Mouse (Mus musculus) cortical plate, adult 2 months (tissue): ENCODE measurements around the gene Mettl17. TPM values are rescaled to one million over a fixed set of nuclear protein-coding genes. Genes with fewer than 3 reads are reported as not detected.
"Not testable (repeated sequence)": the region's sequence is repeated elsewhere in the genome, so short reads cannot be mapped to it uniquely, and the experiment has no call there.

Experiments
- H3K27ac ChIP-seq: fragments of 200-500 bp; 2 replicates; pipeline ENCODE4 v1.5.1; 2012; ENCODE audit warnings: low read length, control low read depth, inconsistent platforms; ENCODE audit not compliant: insufficient read depth
- H3K4me1 ChIP-seq: fragments of 200-500 bp; 2 replicates; pipeline ENCODE4 v1.6.1; 2011; ENCODE audit warnings: low read length; ENCODE audit not compliant: control insufficient read depth, insufficient read depth
- H3K4me3 ChIP-seq: fragments of 200-500 bp; 2 replicates; pipeline ENCODE4 v1.5.1; 2011; ENCODE audit warnings: mild to moderate bottlenecking, low read length, control low read depth; ENCODE audit not compliant: insufficient read depth
- CTCF ChIP-seq: fragments of 200-500 bp; IDR thresholded peaks from 2 replicates; pipeline ENCODE4 v1.5.1; 2011; ENCODE audit warnings: mild to moderate bottlenecking, control low read depth, low read length; ENCODE audit not compliant: insufficient read depth; ENCODE audit errors: extremely low read depth
- POLR2A ChIP-seq: fragments of 200-500 bp; IDR thresholded peaks from 2 replicates; pipeline ENCODE4 v1.6.1; 2011; ENCODE audit warnings: mild to moderate bottlenecking, low read length, control low read depth; ENCODE audit not compliant: insufficient read depth; ENCODE audit errors: extremely low read depth
- polyA plus RNA-seq: library from polyadenylated mRNA; depleted of rRNA; stranded (reverse); fragments of >200 nt; gene quantifications from 2 replicates; pipeline ENCODE4 v1.2.3, GENCODE M21; 2012; rRNA removed

Mettl17 gene
- polyA plus RNA-seq, 1 experiment, result 41.4 TPM

DNA sequence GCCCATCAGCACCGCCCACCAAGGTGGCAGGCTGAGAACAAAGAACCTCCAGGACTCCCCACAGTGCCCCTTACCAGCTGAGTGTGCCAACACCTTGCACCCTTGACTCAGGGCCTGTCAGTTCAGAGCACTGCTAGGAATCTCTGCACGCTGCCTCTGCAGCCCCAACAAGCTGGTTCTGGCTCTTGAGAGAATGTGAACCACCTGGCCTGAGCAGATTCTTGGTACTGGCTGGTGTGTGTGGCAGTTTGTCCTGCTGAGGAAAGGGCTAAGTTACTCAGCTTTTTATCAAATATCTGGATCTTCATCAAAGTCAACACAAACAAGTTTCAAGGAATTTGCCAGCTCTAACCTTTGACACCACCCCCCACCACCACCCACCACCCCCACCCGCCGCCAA, 38.9 kb downstream of the Mettl17 start:
- TF ChIP-seq CTCF (no peak), POLR2A (no peak)
- no peak overlapping the region for H3K4me3 ChIP-seq
- H3K27ac ChIP-seq, result no peak overlapping the region
- peaks cover 4% of the 10 kb centered on the region; the same call in 1 of the 2 replicates for H3K4me1 ChIP-seq

DNA sequence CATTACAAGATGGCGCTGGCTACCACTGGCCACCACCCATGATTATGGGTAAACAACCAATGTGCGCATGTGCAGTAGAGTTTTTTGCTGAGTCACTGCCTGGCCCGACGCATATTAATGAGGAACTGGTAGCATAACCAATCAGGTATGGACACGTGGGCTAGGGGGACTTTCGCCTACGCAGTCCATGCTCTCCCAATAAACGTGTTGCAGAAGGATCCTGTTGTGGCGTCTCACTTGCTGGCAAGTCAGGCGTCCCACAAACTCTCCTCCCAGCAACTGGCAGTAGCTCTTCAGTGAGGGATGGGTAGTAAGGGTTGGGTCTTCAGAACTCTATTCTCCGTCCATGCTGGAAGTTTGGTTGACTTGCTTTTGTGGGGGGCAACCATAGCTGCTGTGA, 42.3 kb downstream of the Mettl17 start:
- H3K4me1 ChIP-seq, H3K4me3 ChIP-seq, H3K27ac ChIP-seq: not testable (repeated sequence)

- Histone ChIP-seq H3K4me1 (no peaks in the 10 kb centered on the region), H3K4me3 (no peak overlapping the region), H3K27ac (peak overlapping the region; percentile 16; the same call in 1 of the 2 replicates)
- TF ChIP-seq CTCF (no peak), POLR2A (0 out of 2 replicates have a peak, but pooled peaks have one; percentile 25)
Observed at GRCm38 (mm10) chr14:51929309-51929943, 44.8 kb downstream of the Mettl17 start.

GRCm38 (mm10) chr14:51929968-51930367, 45.3 kb downstream of the Mettl17 start:
- Histone ChIP-seq H3K4me1 (no peaks in the 10 kb centered on the region), H3K4me3 (no peak overlapping the region), H3K27ac (0 out of 2 replicates have a peak overlapping the region, but pooled peaks have one; percentile 24)
- TF ChIP-seq CTCF (no peak), POLR2A (no peak)

GRCm38 (mm10) chr14:51930824-51931223, 46.2 kb downstream of the Mettl17 start:
- H3K27ac ChIP-seq, result peak overlapping the region; percentile 33; the same call in 1 of the 2 replicates
- H3K4me3 ChIP-seq, result no peak overlapping the region
- H3K4me1 ChIP-seq, result no peaks in the 10 kb centered on the region
- TF ChIP-seq POLR2A (no peak), CTCF (peak; percentile 74)

- TF ChIP-seq POLR2A (no peak), CTCF (no peak)
- no peak overlapping the region for H3K27ac ChIP-seq
- H3K4me3 ChIP-seq, result no peak overlapping the region
- no peaks in the 10 kb centered on the region for H3K4me1 ChIP-seq
Observed at GRCm38 (mm10) chr14:51932092-51933020, 47.7 kb downstream of the Mettl17 start.

- Histone ChIP-seq H3K4me1 (no peaks in the 10 kb centered on the region), H3K4me3 (no peak overlapping the region), H3K27ac (no peak overlapping the region)
- TF ChIP-seq CTCF (no peak), POLR2A (no peak)
Observed at GRCm38 (mm10) chr14:51939005-51939404, 54.4 kb downstream of the Mettl17 start.

- no peak overlapping the region for H3K4me3 ChIP-seq
- no peak for TF ChIP-seq CTCF
- H3K4me1 ChIP-seq, result no peaks in the 10 kb centered on the region
- H3K27ac ChIP-seq, result no peak overlapping the region
Observed at GRCm38 (mm10) chr14:51940944-51941560, 56.4 kb downstream of the Mettl17 start.

DNA sequence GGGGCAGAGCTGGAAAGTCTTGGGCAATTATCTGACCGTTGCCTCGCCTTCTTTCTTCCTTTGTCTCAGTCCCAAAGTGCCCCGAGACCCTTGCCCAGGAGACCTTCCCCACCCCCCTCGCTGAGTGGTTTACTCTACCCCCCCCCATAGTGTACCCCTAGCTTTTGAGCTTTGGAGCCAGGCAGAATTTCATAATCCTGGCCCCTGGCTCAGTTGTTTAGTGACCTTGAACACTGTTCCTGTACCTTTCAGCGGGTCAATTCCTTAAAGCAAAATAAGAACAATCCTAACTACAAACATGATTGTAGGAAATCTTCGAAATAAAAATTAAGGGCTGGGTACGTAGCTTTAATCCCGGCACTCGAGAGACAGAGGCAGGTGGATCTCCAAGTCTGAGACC, 56.9 kb downstream of the Mettl17 start:
- H3K27ac ChIP-seq, result no peak overlapping the region
- TF ChIP-seq CTCF (no peak), POLR2A (no peak)
- no peaks in the 10 kb centered on the region for H3K4me1 ChIP-seq
- H3K4me3 ChIP-seq, result no peak overlapping the region

DNA sequence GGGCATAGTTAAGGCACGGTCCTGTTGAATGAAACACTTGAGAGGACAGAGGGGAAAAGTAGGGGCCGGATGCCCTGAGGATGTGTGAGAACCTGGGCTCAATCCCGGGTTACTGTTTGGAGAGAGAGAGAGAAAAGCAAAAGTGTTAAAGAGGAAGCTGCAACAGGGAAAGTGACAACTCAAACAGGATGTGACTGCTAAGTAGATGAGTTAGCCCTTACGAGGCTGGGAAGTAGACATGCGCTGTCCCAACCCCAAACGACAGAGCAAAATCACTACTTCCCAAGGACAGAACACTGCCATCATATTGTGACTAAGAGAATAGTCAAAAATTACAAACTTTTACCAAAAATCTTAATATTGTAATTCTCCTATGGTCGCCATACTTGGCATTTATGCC, 57.6 kb downstream of the Mettl17 start:
- TF ChIP-seq CTCF (no peak), POLR2A (no peak)
- no peaks in the 10 kb centered on the region for H3K4me1 ChIP-seq
- no peak overlapping the region for H3K4me3 ChIP-seq
- H3K27ac ChIP-seq, result no peak overlapping the region

Other genes with a start within 250 kb of the Mettl17 start
- gene Gm4181, start 249.2 kb upstream of the Mettl17 start, polyA plus RNA-seq, result not detected in 2 replicates
- not detected in 2 replicates for gene Gm17079, start 189.4 kb upstream of the Mettl17 start, polyA plus RNA-seq
- not detected in 2 replicates for gene Gm5800, start 167.7 kb upstream of the Mettl17 start, polyA plus RNA-seq
- gene Ang4, start 111.3 kb upstream of the Mettl17 start, polyA plus RNA-seq, result not detected in 2 replicates
- not detected in 2 replicates for gene AY358078, start 84.8 kb upstream of the Mettl17 start, polyA plus RNA-seq
- gene Ear6, start 31.1 kb upstream of the Mettl17 start, polyA plus RNA-seq, result not detected in 2 replicates
- gene Slc39a2, start 8.0 kb downstream of the Mettl17 start, polyA plus RNA-seq, result 17.8 and 18.7 TPM in 2 replicates
- gene Ndrg2, start 29.3 kb downstream of the Mettl17 start, polyA plus RNA-seq, result 955 and 1,100 TPM in 2 replicates
- not detected in 2 replicates for gene Tppp2, start 33.6 kb downstream of the Mettl17 start, polyA plus RNA-seq
- gene Rnase13, start 37.9 kb downstream of the Mettl17 start, polyA plus RNA-seq, result 0.17 and 0.21 TPM in 2 replicates
- 24.1 and 24.5 TPM in 2 replicates for gene Arhgef40, start 99.9 kb downstream of the Mettl17 start, polyA plus RNA-seq
- 0.21 and 0.34 TPM in 2 replicates for gene Tmem253, start 130.8 kb downstream of the Mettl17 start, polyA plus RNA-seq
- gene Zfp219, start 135.9 kb downstream of the Mettl17 start, polyA plus RNA-seq, result 51.3 and 54.3 TPM in 2 replicates
- gene Olfr221, start 157.6 kb downstream of the Mettl17 start, polyA plus RNA-seq, result not detected in 2 replicates
- 215 and 219 TPM in 2 replicates for gene Hnrnpc, start 219.2 kb downstream of the Mettl17 start, polyA plus RNA-seq
- gene Rpgrip1, start 225.9 kb downstream of the Mettl17 start, polyA plus RNA-seq, result 1.3 and 1.8 TPM in 2 replicates